Mouse (Mus musculus) CD4-positive, CD25-positive, alpha-beta regulatory T cell, adult 9 weeks (primary cell): ENCODE measurements around the gene Rhcg. TPM values are rescaled to one million over a fixed set of nuclear protein-coding genes. Genes with fewer than 3 reads are reported as not detected.

ENCODE experiments used
- polyA plus RNA-seq: library from polyadenylated mRNA; unstranded; fragments of 100-300 nt; shearing (Covaris generic); gene quantifications from one replicate; pipeline ENCODE4 v1.2.1, GENCODE M21; 2017

Gene Rhcg
- polyA plus RNA-seq, result not detected

DNA sequence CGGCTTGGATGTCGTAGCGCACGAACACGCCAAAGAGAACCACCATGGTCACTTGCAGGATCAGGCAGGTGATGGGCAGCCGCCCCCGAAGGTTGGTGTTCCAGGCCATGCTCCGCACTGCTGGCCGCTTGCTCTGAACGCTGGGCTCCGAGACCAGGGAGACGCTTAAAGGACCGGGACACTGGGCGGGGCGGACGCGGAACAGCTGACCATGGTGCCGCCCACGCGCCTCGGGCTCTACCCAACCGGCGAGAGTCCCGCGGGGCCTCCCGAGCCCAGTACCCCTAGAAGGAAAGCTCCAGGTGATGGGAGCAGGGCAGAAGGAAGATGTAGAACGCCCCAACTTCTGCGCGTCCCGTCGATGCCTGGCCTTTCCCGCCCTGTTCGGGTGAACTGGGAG is at the start of gene Rhcg:
Gene Rhcg, minus strand, starts transcription at position 240 of the 400 bp plus-strand sequence.

DNA sequence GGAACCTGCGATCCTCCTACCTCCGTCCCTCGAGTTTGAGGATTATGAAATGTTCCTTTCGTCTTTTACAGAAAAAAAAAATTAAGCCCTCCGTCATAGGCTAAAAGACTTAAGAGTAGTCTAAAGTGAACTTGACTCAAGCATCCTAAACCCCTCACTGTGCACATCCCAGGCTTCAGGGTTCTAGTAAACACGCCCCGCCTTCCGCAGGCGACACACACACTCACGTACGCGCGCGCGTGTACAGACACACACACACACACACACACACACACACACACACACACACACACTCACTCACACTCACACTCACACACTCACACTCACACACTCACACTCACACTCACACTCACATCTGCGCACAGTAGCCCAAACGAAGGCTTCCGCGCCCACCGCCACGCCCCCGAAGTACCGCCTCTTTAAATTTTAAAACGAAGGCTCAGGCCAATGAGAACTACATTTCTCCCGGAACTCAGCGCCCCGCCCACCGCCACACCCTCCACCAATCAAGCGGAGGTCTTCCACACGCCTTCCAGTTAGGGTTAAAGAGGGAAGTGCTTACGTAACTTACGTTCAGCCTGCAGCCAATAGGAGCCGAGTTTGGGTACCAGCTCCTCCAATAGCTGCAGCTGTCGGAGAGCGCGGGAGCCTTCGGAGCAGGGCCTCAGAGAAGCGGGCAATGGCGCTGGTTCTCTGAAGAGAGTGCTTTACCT is 42.3 kb upstream of the Rhcg start, which contains the start of gene Ticrr:
Gene Ticrr, plus strand, starts transcription at position 619 of the 713 bp plus-strand sequence.

Other genes starting within 250 kb of the Rhcg start
- not detected for gene Rlbp1, start 230.6 kb downstream of the Rhcg start, polyA plus RNA-seq
- 5.5 TPM for gene Fanci, start 225.7 kb downstream of the Rhcg start, polyA plus RNA-seq
- gene Polg, start 151.3 kb downstream of the Rhcg start, polyA plus RNA-seq, result 36.8 TPM
- gene Ticrr, start 42.5 kb upstream of the Rhcg start, polyA plus RNA-seq, result 1.4 TPM
- 0.25 TPM for gene Kif7, start 98.1 kb upstream of the Rhcg start, polyA plus RNA-seq
- 0.10 TPM for gene Plin1, start 115.2 kb upstream of the Rhcg start, polyA plus RNA-seq
- 6.7 TPM for gene Pex11a, start 125.5 kb upstream of the Rhcg start, polyA plus RNA-seq
- 0.12 TPM for gene Wdr93, start 125.5 kb upstream of the Rhcg start, polyA plus RNA-seq
- gene Mesp1, start 176.1 kb upstream of the Rhcg start, polyA plus RNA-seq, result not detected
- gene Mesp2, start 193.1 kb upstream of the Rhcg start, polyA plus RNA-seq, result not detected
- gene Anpep, start 243.4 kb upstream of the Rhcg start, polyA plus RNA-seq, result not detected